ENCODE assay signal across 2 mouse cellular contexts in the genomic region with DNA sequence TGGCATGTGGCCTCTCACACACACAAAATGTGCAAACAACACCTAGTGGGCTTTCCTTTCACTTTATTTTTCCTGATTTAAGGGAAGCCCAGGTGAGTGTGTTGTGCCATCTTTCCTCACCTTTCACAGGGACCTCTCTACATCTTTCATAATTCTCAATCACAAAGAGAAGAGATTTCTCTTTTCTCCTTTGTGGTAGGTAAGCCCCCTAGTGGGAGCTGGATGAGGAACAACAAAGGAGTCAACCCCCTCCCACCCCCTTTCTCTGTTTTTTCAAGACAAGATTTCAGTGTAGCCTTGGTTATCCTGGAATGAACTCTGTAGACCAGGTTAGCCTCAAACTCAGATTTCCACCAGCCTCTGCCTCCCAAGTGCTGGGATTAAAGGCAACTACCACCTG.
TF ChIP-seq lines count a peak whose summit lies in the region.

No protein-coding gene starts in this region.

TF ChIP-seq in CH12.LX, 34 proteins besides CTCF, POLR2A, EP300 and RAD21:
- no peak for TF ChIP-seq BHLHE40 (IDR thresholded peaks at IDR 0.05; ENCODE audit: low read depth, low read length)
- no peak for TF ChIP-seq ZC3H11A (IDR thresholded peaks at IDR 0.05; ENCODE audit: low read depth, low read length)

TF ChIP-seq in MEL, 35 proteins besides CTCF, POLR2A, EP300 and RAD21:
- TF ChIP-seq ZKSCAN1 (IDR thresholded peaks at IDR 0.05; ENCODE audit: low read depth, low read length) (no peak), NELFE (IDR thresholded peaks at IDR 0.05; ENCODE audit: low read depth, low read length) (no peak), ZC3H11A (IDR thresholded peaks at IDR 0.05; ENCODE audit: low read depth, low read length) (no peak), GABPA (IDR thresholded peaks at IDR 0.05; ENCODE audit: low read depth, low read length) (no peak), RCOR1 (IDR thresholded peaks at IDR 0.05; ENCODE audit: low read depth, low read length) (no peak), MYB (IDR thresholded peaks at IDR 0.05; ENCODE audit: low read depth, low read length) (no peak), CHD1 (IDR thresholded peaks at IDR 0.05; ENCODE audit: low read depth, low read length) (no peak), JUND (IDR thresholded peaks at IDR 0.05; ENCODE audit: low read depth, low read length) (no peak)
